Mouse (Mus musculus) embryonic fibroblast, embryonic 13.5 days (primary cell): Measurements from ENCODE around the gene Sfxn2.

Experiments used
- CTCF ChIP-seq: IDR thresholded peaks from 2 replicates; pipeline ENCODE4 v1.5.1; 2011; ENCODE audit warnings: mild to moderate bottlenecking, control low read depth, low read length, moderate library complexity, borderline replicate concordance; ENCODE audit not compliant: insufficient read depth
- POLR2A ChIP-seq: IDR thresholded peaks from 2 replicates; pipeline ENCODE4 v1.6.1; 2011; ENCODE audit warnings: low read depth, mild to moderate bottlenecking, control low read depth, low read length, moderate library complexity

DNA sequence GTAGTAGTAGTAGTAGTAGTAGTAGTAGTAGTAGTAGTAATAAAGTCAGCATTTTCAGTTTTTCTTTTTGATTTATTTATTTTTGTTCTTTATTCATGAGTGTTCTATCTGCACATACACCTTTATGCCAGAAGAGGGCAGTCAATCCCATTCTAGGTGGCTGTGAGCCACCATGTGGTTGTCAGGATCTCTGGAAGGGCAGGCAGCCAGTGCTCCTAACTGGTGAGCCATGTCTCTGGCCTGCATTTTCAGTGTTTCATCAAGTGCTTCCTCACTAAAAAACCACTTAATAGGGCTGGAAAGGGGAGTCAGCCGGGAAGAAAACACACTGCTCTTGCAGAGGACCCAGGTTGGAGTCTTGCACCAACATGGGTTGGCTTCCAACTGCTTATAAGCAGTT is 11.0 kb upstream of the Sfxn2 start:
- TF ChIP-seq CTCF (peak; percentile 53; the same call in 1 of the 2 replicates), POLR2A (no peak)
